ENCODE assay signal across 33 mouse cellular contexts in the genomic region with DNA sequence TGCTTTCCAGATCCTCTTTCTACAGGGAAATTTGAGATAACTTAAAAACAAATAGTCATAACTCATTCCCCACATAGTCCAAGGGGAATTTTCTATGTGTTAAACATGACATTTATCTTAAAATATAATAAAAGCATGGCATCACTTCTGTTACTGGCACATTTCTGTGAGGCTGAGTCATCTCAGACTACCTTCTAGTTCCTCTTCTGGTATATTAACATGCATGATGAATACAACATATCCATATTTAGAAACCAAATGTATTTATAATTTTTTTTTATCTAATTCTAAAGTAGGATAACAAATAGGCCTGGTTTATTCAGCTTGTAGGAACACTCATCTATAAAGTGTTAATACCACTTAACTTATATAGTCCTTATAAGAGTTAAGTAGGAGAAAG. TPM values are rescaled to one million over a fixed set of nuclear protein-coding genes. Genes with fewer than 3 reads are reported as not detected.
DNase-seq lines count a peak whose midpoint lies in the region; ATAC-seq lines count a peak whose summit lies in the region.
"Had no signal": no experiment of that assay in that cellular context is flagged by ENCODE, and none has a peak within 500 bp of the region (broad histone marks: within the 10 kb centered on the region; RNA-seq: fewer than 3 reads in every experiment).

No protein-coding gene starts in this region.

- H3K27ac ChIP-seq in liver, embryonic 11.5 days (ENCODE audit: low read depth, low read length), result no peak overlapping the region
- no peak overlapping the region for H3K27ac ChIP-seq in liver, embryonic 16.5 days (ENCODE audit: low read length)
- H3K27ac ChIP-seq: embryonic facial prominence, embryonic 10.5 days; embryonic facial prominence, embryonic 15.5 days; heart, embryonic 10.5 days; hindbrain, embryonic 13.5 days; limb, embryonic 13.5 days; midbrain, embryonic 10.5 days; midbrain, embryonic 15.5 days; neural tube, embryonic 15.5 days had no signal

- DNase-seq in liver, embryonic 11.5 days (ENCODE audit: low spot score), result no peak
- DNase-seq in liver, result no peak
- DNase-seq in brain, adult 2 months (ENCODE audit: low read depth, low spot score), result peak; percentile 33
- DNase-seq in thymus, adult 18-20 months, result no peak
- no peak for DNase-seq in adipocyte (ENCODE audit: low spot score)
- no peak for DNase-seq in frontal cortex, postnatal 10 days (ENCODE audit: low spot score in 2 of 2)
- DNase-seq: adrenal gland, postnatal 14 days; B cell, adult 2 months; cerebellum, adult 18-20 months; cerebellum, postnatal 25 days; gastrocnemius, postnatal 25 days; heart, postnatal 4 days; kidney, adult 8-10 months; kidney, postnatal 14 days; layer of hippocampus, adult 9-11 months; lung, adult 2 months; lung, postnatal 10 days; retina, postnatal 1 day; right cerebral cortex, postnatal 14 days; thymus, postnatal 14 days had no signal

- no peak overlapping the region for H3K4me3 ChIP-seq in liver, embryonic 11.5 days (ENCODE audit: low read depth, low read length)
- H3K4me3 ChIP-seq in liver, embryonic 16.5 days (ENCODE audit: low read depth, low read length), result no peak overlapping the region; the same call in 1 of the 2 replicates
- H3K4me3 ChIP-seq: embryonic facial prominence, embryonic 10.5 days; embryonic facial prominence, embryonic 15.5 days; heart, embryonic 10.5 days; hindbrain, embryonic 13.5 days; limb, embryonic 13.5 days; midbrain, embryonic 10.5 days; midbrain, embryonic 15.5 days; neural tube, embryonic 15.5 days; stomach, embryonic 15.5 days had no signal

- no peak for ATAC-seq in liver, embryonic 11.5 days (replicated peaks; ENCODE audit: low FRiP score)
- ATAC-seq in liver, embryonic 16.5 days (ENCODE audit: low read depth), result no peak
- ATAC-seq: forebrain, embryonic 14.5 days; intestine, embryonic 16.5 days; midbrain, embryonic 15.5 days; Patski had no signal

- H3K9ac ChIP-seq in liver, embryonic 11.5 days (ENCODE audit: low read depth, low read length), result no peak overlapping the region
- H3K9ac ChIP-seq in liver, embryonic 16.5 days (ENCODE audit: low read depth, low read length), result no peak overlapping the region
- H3K9ac ChIP-seq: embryonic facial prominence, embryonic 15.5 days; hindbrain, embryonic 13.5 days; midbrain, embryonic 15.5 days; neural tube, embryonic 15.5 days; stomach, embryonic 15.5 days had no signal

- peak overlapping the region; percentile 79 for H3K4me2 ChIP-seq in liver, embryonic 11.5 days
- peak overlapping the region; percentile 41 for H3K4me2 ChIP-seq in liver, embryonic 16.5 days (ENCODE audit: low read depth, low read length)
- H3K4me2 ChIP-seq: embryonic facial prominence, embryonic 15.5 days; hindbrain, embryonic 13.5 days; limb, embryonic 13.5 days; midbrain, embryonic 15.5 days; neural tube, embryonic 15.5 days; stomach, embryonic 15.5 days had no signal

- no peaks in the 10 kb centered on the region for H3K27me3 ChIP-seq in liver, embryonic 11.5 days (replicated peaks; ENCODE audit: control insufficient read depth, insufficient read depth, low read length)
- H3K27me3 ChIP-seq in liver, embryonic 16.5 days (ENCODE audit: control insufficient read depth, insufficient read depth, low read depth, low read length), result no peaks in the 10 kb centered on the region
- H3K27me3 ChIP-seq: embryonic facial prominence, embryonic 15.5 days; hindbrain, embryonic 13.5 days; limb, embryonic 13.5 days; midbrain, embryonic 15.5 days; neural tube, embryonic 15.5 days; Patski; stomach, embryonic 15.5 days had no signal

- 0 out of 2 replicates have a peak, but pooled peaks cover 2% of the 10 kb centered on the region for H3K36me3 ChIP-seq in liver, embryonic 11.5 days (ENCODE audit: control insufficient read depth, insufficient read depth, low read length)
- H3K36me3 ChIP-seq in liver, embryonic 16.5 days (ENCODE audit: control insufficient read depth, insufficient read depth), result peaks cover 12% of the 10 kb centered on the region

- H3K9me3 ChIP-seq in liver, embryonic 11.5 days (ENCODE audit: control insufficient read depth, low read length), result no peaks in the 10 kb centered on the region
- H3K9me3 ChIP-seq in liver, embryonic 16.5 days (replicated peaks; ENCODE audit: control insufficient read depth, low read length), result no peaks in the 10 kb centered on the region
- H3K9me3 ChIP-seq: embryonic facial prominence, embryonic 10.5 days; embryonic facial prominence, embryonic 15.5 days; heart, embryonic 10.5 days; hindbrain, embryonic 13.5 days; limb, embryonic 13.5 days; midbrain, embryonic 10.5 days; midbrain, embryonic 15.5 days; neural tube, embryonic 15.5 days; stomach, embryonic 15.5 days had no signal

- peaks cover 13% of the 10 kb centered on the region for H3K4me1 ChIP-seq in liver, embryonic 11.5 days (replicated peaks; ENCODE audit: control insufficient read depth, insufficient read depth, low read length)
- H3K4me1 ChIP-seq in liver, embryonic 16.5 days (ENCODE audit: control insufficient read depth, low read depth, low read length), result peaks cover 26% of the 10 kb centered on the region

RNA-seq across cellular contexts. Expression of a gene that starts 2.0 kb away (rescaled TPM):
- polyA plus RNA-seq in liver, embryonic 11.5 days (2014; fragmentation: Nextera tagmentation; extraction: Ambion mirVana), result 25.7 and 29.2 TPM in 2 replicates
- 16.1 and 16.9 TPM in 2 replicates for polyA plus RNA-seq in liver, embryonic 16.5 days (2015; fragmentation: Nextera tagmentation; extraction: Ambion mirVana)

RNA-seq across cellular contexts. Expression of a gene that starts 2.0 kb away (rescaled TPM):
- 14.1 and 15.5 TPM in 2 replicates for polyA plus RNA-seq in liver, embryonic 11.5 days (2014; fragmentation: Nextera tagmentation; extraction: Ambion mirVana)
- 7.2 and 7.8 TPM in 2 replicates for polyA plus RNA-seq in liver, embryonic 16.5 days (2015; fragmentation: Nextera tagmentation; extraction: Ambion mirVana)
